Mouse (Mus musculus): Measurements from ENCODE around the gene Fxyd5.

- no peak for TF ChIP-seq CTCF (IDR thresholded peaks at IDR 0.05; ENCODE audit: control insufficient read depth, insufficient read depth, insufficient replicate concordance, low read depth, low read length)
- TF ChIP-seq POLR2A (IDR thresholded peaks at IDR 0.05; ENCODE audit: control insufficient read depth, low read depth, low read length): no peak
Observed at GRCm38 (mm10) chr7:31041662-31042315, 492 bp downstream of the Fxyd5 start.
